Mouse (Mus musculus): Measurements from ENCODE around the gene H2-DMb1.

GRCm38 (mm10) chr17:34126826-34127420 lies 25.9 kb upstream of the H2-DMb1 start:
- TF ChIP-seq CTCF (IDR thresholded peaks at IDR 0.05; ENCODE audit: insufficient read depth, low read length) (no peak), POLR2A (IDR thresholded peaks at IDR 0.05; ENCODE audit: borderline replicate concordance, extremely low read depth, low read depth, low read length) (no peak)
